8 mouse cellular contexts compared by ENCODE assay signal in genomic region chr7:45717918-45718297, GRCm38 (mm10). TPM values are rescaled to one million over a fixed set of nuclear protein-coding genes. Genes with fewer than 3 reads are reported as not detected.
A peak's percentile ranks its signal among the peaks of the same experiment; 100 is the strongest.
DNase-seq lines count a peak whose midpoint lies in the region; ATAC-seq and TF ChIP-seq lines count a peak whose summit lies in the region.

Sphk2 (minus strand) TSS chr7:45718002.

- H3K9ac ChIP-seq in hindbrain, postnatal 0 days (replicated peaks; ENCODE audit: low read length): peak within 1 kb of the TSS; percentile 94

- H3K27ac ChIP-seq in gastrocnemius, adult 2 months: peak within 1 kb of the TSS; percentile 94
- H3K27ac ChIP-seq in hindbrain, postnatal 0 days: peak within 1 kb of the TSS; percentile 93
- peak within 1 kb of the TSS; percentile 98 for H3K27ac ChIP-seq in left cerebral cortex, adult 2 months

- no peaks in the 10 kb centered on the region for H3K9me3 ChIP-seq in hindbrain, postnatal 0 days (ENCODE audit: low read length)

- peak within 1 kb of the TSS; percentile 85 for H3K4me2 ChIP-seq in hindbrain, postnatal 0 days (ENCODE audit: low read depth, low read length)

- no peaks in the 10 kb centered on the region for H3K27me3 ChIP-seq in hindbrain, postnatal 0 days (ENCODE audit: insufficient read depth, low read length)

- peak within 1 kb of the TSS; percentile 93 for H3K4me3 ChIP-seq in gastrocnemius, adult 2 months
- peak within 1 kb of the TSS; percentile 82 for H3K4me3 ChIP-seq in hindbrain, postnatal 0 days (ENCODE audit: low read length)
- peak within 1 kb of the TSS; percentile 67 for H3K4me3 ChIP-seq in left cerebral cortex, adult 2 months

- intact Hi-C loops in gastrocnemius, adult 2 months (cut with DNase I): loop anchor here (10.0 kb wide), 2 partner anchors 1163 to 1343 kb away; partner anchors contain the start of gene Nr1h2
- intact Hi-C loops in left cerebral cortex, adult 2 months (cut with DNase I): no loop called here

- WGBS in hindbrain, postnatal 0 days: under 1% methylated on average over 41 of the region's 41 CpGs

- peaks cover 27% of the 10 kb centered on the region for H3K4me1 ChIP-seq in hindbrain, postnatal 0 days (ENCODE audit: insufficient read depth, low read length)

- ATAC-seq in hindbrain, postnatal 0 days: peak; percentile 85
- ATAC-seq in megakaryocyte, adult 5-6 weeks (ENCODE audit: poor library complexity, severe bottlenecking): peak; percentile 62

- H3K36me3 ChIP-seq in hindbrain, postnatal 0 days (ENCODE audit: insufficient read depth, low read length): peaks cover 25% of the 10 kb centered on the region

- peak; percentile 8; the same call in 1 of the 2 replicates for TF ChIP-seq CTCF in gastrocnemius, adult 2 months (IDR thresholded peaks at IDR 0.05)
- TF ChIP-seq CTCF in hindbrain, postnatal 0 days (IDR thresholded peaks at IDR 0.05; ENCODE audit: low read depth): no peak; the same call in 1 of the 2 replicates
- TF ChIP-seq CTCF in left cerebral cortex, adult 2 months (IDR thresholded peaks at IDR 0.05): no peak; the same call in 1 of the 2 replicates

- peak; percentile 95 for DNase-seq in WW6 (ENCODE audit: low read depth, low spot score)
- DNase-seq in cerebellum, postnatal 4 days (ENCODE audit: low spot score in 2 of 2): peak; percentile 97 to 98
- peak; percentile 99 for DNase-seq in gastrocnemius, adult 2 months
- DNase-seq in hindbrain, postnatal 0 days (ENCODE audit: low spot score): peak; percentile 100
- DNase-seq in left cerebral cortex, adult 2 months (ENCODE audit: extremely low spot score in 1 of 2, low spot score in 2 of 2): peak; percentile 98
- DNase-seq in right cerebral cortex, adult 2 months (ENCODE audit: low spot score in 2 of 2): peak; percentile 99 to 100
- peak; percentile 99 for DNase-seq in urinary bladder, postnatal 14 days (ENCODE audit: low spot score)

RNA-seq across cellular contexts. Expression of gene Sphk2, which starts in this region (rescaled TPM):
- 10 to 100 TPM; 14.4 to 15.8 TPM for total RNA-seq in gastrocnemius, adult 2 months (2021)
- 27.4 and 31.6 TPM in 2 replicates for total RNA-seq in hindbrain, postnatal 0 days (2014; rRNA removed)
- polyA plus RNA-seq in hindbrain, postnatal 0 days (2015; fragmentation: Nextera tagmentation; extraction: Ambion mirVana): 17.8 and 18.5 TPM in 2 replicates
- total RNA-seq in left cerebral cortex, adult 2 months (2021): 10 to 100 TPM; 30.8 to 34.4 TPM
- 14.6 and 21.2 TPM in 2 replicates for total RNA-seq in megakaryocyte, adult 5-6 weeks (2015)
- 13.7 and 15.7 TPM in 2 replicates for total RNA-seq in megakaryocyte, adult 5-6 weeks (2017)

Comparison
In these comparisons a context has a peak if more than half of its experiments do, and no peak if none do; other contexts are left out.
1. Peak in every context shown above with its lines: DNase-seq, ATAC-seq, H3K4me3 ChIP-seq and H3K27ac ChIP-seq.